Mouse (Mus musculus): ENCODE data around the gene Ntsr1.

Ntsr1 gene

GRCm38 (mm10) chr2:180499741-180500140 is at the start of gene Ntsr1:
Gene Ntsr1 (plus strand): TSS chr2:180499976.
- DNase-seq = no peak

- no peak for DNase-seq
Measured at GRCm38 (mm10) chr2:180450529-180450928, 49.2 kb upstream of the Ntsr1 start.

GRCm38 (mm10) chr2:180455723-180456698 is 43.8 kb upstream of the Ntsr1 start, which contains the start of gene Slco4a1:
Gene Slco4a1 (plus strand): TSS chr2:180456245.
- peak; percentile 89 for DNase-seq

GRCm38 (mm10) chr2:180456705-180457104 is 43.1 kb upstream of the Ntsr1 start:
- DNase-seq = peak; percentile 22

- DNase-seq = no peak
Measured at GRCm38 (mm10) chr2:180457680-180458079, 42.1 kb upstream of the Ntsr1 start.

GRCm38 (mm10) chr2:180459437-180459836 is 40.3 kb upstream of the Ntsr1 start:
- no peak for DNase-seq

- no peak for DNase-seq
Measured at GRCm38 (mm10) chr2:180460801-180461200, 39.0 kb upstream of the Ntsr1 start.

GRCm38 (mm10) chr2:180462593-180462992 is 37.2 kb upstream of the Ntsr1 start:
- DNase-seq = no peak

- no peak for DNase-seq
Measured at GRCm38 (mm10) chr2:180466505-180466904, 33.3 kb upstream of the Ntsr1 start.

- no peak for DNase-seq
Measured at GRCm38 (mm10) chr2:180468871-180469270, 30.9 kb upstream of the Ntsr1 start.

GRCm38 (mm10) chr2:180469768-180470167 is 30.0 kb upstream of the Ntsr1 start:
- DNase-seq = no peak

- no peak for DNase-seq
Measured at GRCm38 (mm10) chr2:180472306-180473079, 27.3 kb upstream of the Ntsr1 start.

GRCm38 (mm10) chr2:180473080-180473440 is 26.7 kb upstream of the Ntsr1 start:
- no peak for DNase-seq

- DNase-seq = no peak
Measured at GRCm38 (mm10) chr2:180474864-180475263, 24.9 kb upstream of the Ntsr1 start.

GRCm38 (mm10) chr2:180482274-180482673 is 17.5 kb upstream of the Ntsr1 start:
- DNase-seq = no peak

GRCm38 (mm10) chr2:180484882-180485281 is 14.9 kb upstream of the Ntsr1 start:
- DNase-seq = no peak

- DNase-seq = no peak
Measured at GRCm38 (mm10) chr2:180485306-180485705, 14.5 kb upstream of the Ntsr1 start.

- no peak for DNase-seq
Measured at GRCm38 (mm10) chr2:180488210-180488751, 11.5 kb upstream of the Ntsr1 start.

GRCm38 (mm10) chr2:180495906-180496305 is 3.9 kb upstream of the Ntsr1 start:
- DNase-seq = no peak

GRCm38 (mm10) chr2:180500726-180501125 is 950 bp downstream of the Ntsr1 start:
- DNase-seq = no peak

- DNase-seq = no peak
Measured at GRCm38 (mm10) chr2:180501217-180501967, 1.6 kb downstream of the Ntsr1 start.

GRCm38 (mm10) chr2:180506281-180506680 is 6.5 kb downstream of the Ntsr1 start:
- no peak for DNase-seq
